Mouse (Mus musculus) liver, adult 2 months (tissue): ENCODE measurements at regions not wholly inside any gene's neighbourhood (a gene's known extent, or its start where the extent isn't known, plus 50 kb on each side); places are given as distances from the start of the nearest gene placed in this dataset.

Source experiments
- CTCF ChIP-seq: fragments of 200-500 bp; IDR thresholded peaks from 2 replicates; pipeline ENCODE4 v1.5.1; 2011; ENCODE audit warnings: low read depth, low read length, control low read depth
- POLR2A ChIP-seq: fragments of 200-500 bp; IDR thresholded peaks from 2 replicates; pipeline ENCODE4 v1.6.1; 2011; ENCODE audit warnings: low read length, control low read depth; ENCODE audit not compliant: insufficient read depth; ENCODE audit errors: extremely low read depth

- TF ChIP-seq CTCF (no peak), POLR2A (no peak)
Measured at GRCm38 (mm10) chr12:52413046-52413473, 90.7 kb upstream of the Arhgap5 start.
